Mouse (Mus musculus) gastrocnemius, postnatal 25 days (tissue): ENCODE measurements around the gene Pqbp1. TPM values are rescaled to one million over a fixed set of nuclear protein-coding genes. Genes with fewer than 3 reads are reported as not detected.
"Not testable (repeated sequence)": the region's sequence is repeated elsewhere in the genome, so short reads cannot be mapped to it uniquely, and the experiment has no call there.

Experiments used
- DNase-seq: peaks from one replicate; pipeline ENCODE4 v3.0.0; 2022
- long read RNA-seq, 2 experiments: library from polyadenylated mRNA; stranded (forward); transcript quantifications; one replicate each; pipeline ENCODE4 v2.0.0; 2021
- total RNA-seq, 2 experiments: library from RNA; stranded (reverse); gene quantifications; 1 replicate in 1 of 2; 2 replicates in 1 of 2; pipeline ENCODE4 v1.2.3; 2021

The Pqbp1 gene
- 10 to 100 TPM; 19.5 to 23.1 TPM for total RNA-seq
- long read RNA-seq, experiment 1, partial matches to known transcripts: 0 of 8 reads
- long read RNA-seq, experiment 1, other reads (novel, unspliced or antisense): 2 of 8 reads
- long read RNA-seq, experiment 2, partial matches to known transcripts: 0 of 10 reads
- long read RNA-seq, experiment 2, other reads (novel, unspliced or antisense): 1 of 10 reads

DNA sequence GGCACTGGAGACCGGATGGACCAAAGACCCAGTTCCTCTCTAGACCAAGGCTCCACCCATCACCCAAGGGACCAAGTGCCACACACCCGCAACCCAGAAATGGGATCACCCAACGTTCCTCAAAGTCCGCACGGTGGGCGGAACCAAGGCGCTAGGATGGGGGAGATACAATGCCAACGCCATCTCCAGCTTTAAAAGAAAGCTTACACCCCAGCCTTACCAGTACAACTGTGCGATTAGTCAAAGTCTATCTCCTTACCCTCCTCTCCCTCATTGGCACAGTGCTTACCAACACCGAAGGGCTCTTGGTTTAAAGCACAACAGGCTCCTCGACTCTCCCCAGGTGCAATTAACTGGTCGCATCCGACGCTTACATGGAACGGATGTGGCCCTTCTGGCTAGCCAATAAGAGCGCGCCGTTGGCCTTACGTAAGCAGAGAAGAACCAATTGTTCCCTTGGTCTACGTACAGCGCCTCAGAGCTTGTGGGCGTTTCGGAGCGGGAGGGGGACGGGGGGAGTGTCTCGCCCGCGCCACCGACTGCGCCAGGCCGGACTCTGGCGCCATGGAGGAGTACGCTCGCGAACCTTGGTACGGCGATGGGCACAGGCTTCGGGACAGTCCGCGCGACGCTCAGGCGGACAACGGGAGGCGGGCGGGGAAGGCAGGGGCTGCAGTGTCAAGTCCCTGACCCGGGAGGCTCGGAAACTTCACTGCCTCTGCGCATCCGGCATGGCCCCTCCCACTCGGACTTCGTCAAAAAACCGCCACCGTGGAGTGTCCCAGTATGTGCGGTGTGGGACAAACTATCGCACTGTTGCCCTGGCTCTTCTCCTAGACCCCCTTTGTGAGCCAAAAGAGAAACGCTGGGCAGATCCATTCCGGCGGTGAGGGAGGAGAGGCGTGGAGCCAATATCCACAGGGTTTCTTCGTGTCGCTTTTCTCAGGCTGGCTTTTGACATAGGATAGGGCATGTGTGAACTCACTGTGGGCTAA lies at the start of gene Pqbp1, which contains the start of gene Timm17b:
TSS of gene Pqbp1 (minus strand) at position 390 of the 995 bp plus-strand sequence.
TSS of gene Timm17b (plus strand) at position 478 of the 995 bp plus-strand sequence.
- peak; percentile 89 for DNase-seq

DNA sequence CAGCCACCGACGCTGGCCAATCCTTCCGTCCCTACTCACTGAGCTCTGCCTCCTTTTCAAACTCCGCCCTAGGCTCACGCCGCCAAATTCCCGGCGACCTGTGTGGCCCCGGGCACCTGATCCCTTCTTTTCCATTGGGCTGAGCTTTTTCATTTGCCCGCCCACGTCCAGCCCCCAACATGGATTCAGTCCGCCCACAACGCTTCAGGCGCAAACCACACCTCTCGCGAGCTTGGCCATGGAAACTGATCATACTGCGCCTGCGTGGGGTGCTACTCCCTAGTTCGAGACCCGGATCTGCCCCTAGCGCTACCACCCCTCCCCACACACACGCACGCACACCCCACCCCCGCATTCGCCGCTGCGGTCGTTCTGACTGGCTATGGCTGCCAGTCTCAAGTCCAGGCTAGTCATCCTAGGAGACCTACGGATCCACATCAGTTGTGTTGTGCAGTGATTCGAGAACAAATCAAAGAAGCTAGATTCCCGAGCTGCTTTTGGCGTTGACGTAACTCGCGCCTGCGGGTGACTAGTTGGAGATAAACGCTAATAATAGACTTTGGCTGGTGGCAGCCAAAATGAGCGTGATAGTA lies 48.9 kb upstream of the Pqbp1 start:
- peak; percentile 94 for DNase-seq

GRCm38 (mm10) chrX:7947108-7947899 lies 48.2 kb upstream of the Pqbp1 start, which contains the start of gene Hdac6:
Hdac6 (minus strand) TSS chrX:7947889.
- no peak for DNase-seq

DNA sequence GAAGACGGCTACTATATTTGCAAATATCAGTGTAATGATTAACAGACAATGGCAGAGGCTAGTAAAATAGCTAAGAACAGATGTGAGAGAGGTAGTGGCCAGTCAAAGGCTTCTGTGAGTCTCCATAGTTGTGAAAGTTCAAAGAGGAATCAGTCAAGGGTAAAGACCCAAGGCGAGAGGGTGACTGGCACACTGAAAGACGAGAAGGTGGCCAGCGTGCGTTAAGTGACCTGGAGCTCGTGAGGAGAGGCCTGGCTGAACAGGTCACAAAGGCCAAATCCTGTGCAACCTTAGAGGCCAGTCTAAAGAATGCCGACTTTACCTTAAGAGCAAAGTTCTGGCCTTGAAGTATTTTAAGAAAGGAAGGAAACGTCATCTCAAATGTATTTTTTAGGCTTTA lies 46.5 kb upstream of the Pqbp1 start:
- DNase-seq: no peak

DNA sequence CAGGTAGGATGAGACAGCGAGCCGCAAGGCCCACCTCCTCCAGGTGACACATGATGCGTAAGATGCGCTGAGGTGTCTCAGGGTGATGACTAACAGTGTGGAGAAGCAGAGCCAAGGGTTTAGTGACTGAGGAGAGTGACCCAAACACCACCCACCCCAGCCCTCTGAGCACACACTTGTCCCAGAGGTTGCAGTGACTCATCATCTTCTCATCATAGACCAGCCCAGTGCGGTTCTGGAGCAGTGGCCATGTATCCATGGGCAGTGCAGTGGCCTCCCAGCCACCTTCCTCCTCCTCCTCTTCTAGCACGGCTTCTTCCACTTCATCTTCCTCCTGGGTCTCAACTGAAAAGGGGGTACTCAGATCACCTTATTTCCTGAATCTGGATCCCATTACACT lies 38.6 kb upstream of the Pqbp1 start:
- DNase-seq: no peak

GRCm38 (mm10) chrX:7936874-7937273 lies 37.8 kb upstream of the Pqbp1 start:
- DNase-seq: no peak

- DNase-seq: no peak
These were observed 29.3 kb upstream of the Pqbp1 start, which contains the start of gene Eras for GRCm38 (mm10) chrX:7928270-7928790. Eras (minus strand) TSS chrX:7928607.

GRCm38 (mm10) chrX:7927116-7927515 lies 28.0 kb upstream of the Pqbp1 start:
- no peak for DNase-seq

DNA sequence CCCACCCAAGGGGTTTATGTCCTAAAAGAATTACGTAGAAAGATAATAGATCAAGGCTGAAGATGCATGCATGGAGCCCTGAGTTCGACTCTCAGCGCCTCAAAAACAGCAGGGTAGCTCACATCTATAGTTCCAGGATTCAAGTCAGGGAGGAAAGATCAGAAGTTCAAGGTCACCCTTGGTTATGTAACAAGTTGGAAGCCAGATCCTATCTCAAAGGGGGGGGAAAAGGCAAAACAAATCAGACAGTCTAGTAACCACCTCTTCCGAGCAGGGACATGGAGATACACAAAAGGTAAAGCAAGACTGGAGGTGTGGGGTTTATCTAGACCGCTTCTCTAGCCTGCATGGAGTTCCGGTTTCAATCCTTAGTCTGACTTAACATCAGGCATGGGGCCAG lies 27.2 kb upstream of the Pqbp1 start:
- DNase-seq: no peak

DNA sequence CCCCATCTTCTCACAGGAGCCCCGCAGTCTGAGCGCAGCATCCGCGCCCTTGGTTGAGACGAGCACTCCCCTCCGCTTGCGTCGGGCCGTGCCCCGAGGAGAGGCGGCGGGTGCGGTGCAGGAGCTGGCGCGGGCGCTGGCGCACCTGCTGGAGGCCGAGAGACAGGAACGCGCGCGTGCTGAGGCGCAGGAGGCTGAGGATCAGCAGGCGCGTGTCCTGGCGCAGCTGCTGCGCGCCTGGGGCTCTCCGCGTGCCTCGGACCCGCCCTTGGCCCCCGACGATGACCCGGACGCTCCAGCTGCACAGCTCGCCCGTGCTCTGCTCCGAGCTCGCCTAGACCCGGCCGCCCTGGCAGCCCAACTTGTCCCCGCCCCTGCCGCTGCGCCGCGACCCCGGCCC lies 23.0 kb upstream of the Pqbp1 start:
- no peak for DNase-seq

- DNase-seq: no peak
These were observed 20.7 kb upstream of the Pqbp1 start, which contains the start of gene Pcsk1n for GRCm38 (mm10) chrX:7919601-7920383. Pcsk1n (plus strand) TSS chrX:7919822.

DNA sequence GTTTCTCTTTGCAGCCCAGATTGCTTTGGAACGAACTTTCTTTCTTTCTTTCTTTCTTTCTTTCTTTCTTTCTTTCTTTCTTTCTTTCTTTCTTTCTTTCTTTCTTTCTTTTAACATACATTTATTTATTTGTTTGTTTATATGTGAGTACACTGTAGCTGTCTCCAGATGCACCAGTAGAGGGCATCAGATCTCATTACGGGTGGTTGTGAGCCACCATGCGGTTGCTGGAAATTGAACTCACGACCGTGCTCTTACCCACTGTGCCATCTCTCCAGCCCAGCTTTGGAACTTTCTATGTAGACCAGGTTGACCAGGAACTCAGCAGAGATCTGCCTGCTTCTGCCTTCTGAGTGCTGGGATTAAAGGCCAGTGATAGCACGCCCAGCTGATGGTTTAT lies 18.9 kb upstream of the Pqbp1 start:
- not testable (repeated sequence) for DNase-seq

- not testable (repeated sequence) for DNase-seq
These were observed 16.6 kb upstream of the Pqbp1 start for GRCm38 (mm10) chrX:7915669-7916068.

- no peak for DNase-seq
These were observed 11.4 kb upstream of the Pqbp1 start for GRCm38 (mm10) chrX:7910473-7910872.

GRCm38 (mm10) chrX:7909242-7909641 lies 10.2 kb upstream of the Pqbp1 start, which contains the start of gene Gm10490:
Gm10490 (plus strand) TSS chrX:7909542.
- DNase-seq: not testable (repeated sequence)

DNA sequence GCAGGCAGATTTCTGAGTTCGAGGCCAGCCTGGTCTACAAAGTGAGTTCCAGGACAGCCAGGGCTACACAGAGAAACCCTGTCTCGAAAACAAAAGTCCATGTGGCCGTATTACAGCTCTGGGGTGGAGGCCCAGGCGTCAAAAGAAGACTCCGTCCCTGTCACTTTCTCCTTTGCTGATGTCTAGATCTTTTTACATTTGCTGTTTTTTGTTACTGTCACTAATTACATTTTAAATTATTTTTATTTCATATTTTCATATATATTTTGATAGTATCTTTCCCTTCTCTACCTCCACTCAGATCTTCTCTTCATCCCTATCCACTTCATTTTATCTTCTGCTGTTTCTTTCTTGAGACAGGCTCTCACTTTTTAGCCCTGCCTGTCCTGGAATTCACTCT lies 8.7 kb upstream of the Pqbp1 start, which contains the start of gene Gm10491:
TSS of gene Gm10491 (minus strand) at position 101 of the 400 bp plus-strand sequence.
- no peak for DNase-seq

DNA sequence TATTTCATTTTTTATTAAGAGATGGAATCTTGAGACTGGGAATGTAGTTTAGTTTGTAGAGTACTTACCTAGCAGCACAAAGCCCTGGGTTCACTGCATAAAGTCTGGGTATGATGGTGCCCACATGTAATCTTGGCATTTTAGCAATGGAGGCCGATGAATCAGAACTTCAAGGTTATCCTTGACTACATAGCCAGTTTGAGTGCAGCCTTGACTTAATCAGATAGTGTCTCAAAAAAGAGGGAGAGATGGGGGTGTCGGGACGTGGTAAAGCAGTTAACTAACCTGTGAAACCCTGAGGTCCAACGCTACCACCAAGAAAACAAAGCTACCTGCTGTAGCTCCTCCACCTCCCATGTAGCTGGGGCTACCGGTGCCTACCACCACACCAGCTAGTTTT lies 5.4 kb upstream of the Pqbp1 start:
- no peak for DNase-seq

DNA sequence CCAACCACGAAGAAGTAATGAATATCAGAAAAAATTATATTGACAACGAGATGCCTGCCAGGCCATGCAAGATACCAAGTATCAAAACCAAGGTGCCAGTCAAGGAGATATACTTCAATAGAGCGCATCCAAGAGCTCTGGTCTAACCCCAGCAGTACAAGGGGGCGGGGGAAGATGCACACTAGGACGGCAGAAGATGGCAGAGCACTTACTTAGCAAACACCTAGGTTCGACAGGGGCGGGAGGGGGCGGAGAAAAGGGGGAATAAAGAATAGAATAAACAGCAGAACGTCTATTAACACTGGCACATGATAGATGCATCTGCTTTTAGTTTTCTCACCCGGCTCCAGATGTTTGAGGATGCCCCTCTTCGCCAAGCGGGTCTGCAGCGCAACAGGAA lies 858 bp downstream of the Pqbp1 start:
- DNase-seq: no peak

DNA sequence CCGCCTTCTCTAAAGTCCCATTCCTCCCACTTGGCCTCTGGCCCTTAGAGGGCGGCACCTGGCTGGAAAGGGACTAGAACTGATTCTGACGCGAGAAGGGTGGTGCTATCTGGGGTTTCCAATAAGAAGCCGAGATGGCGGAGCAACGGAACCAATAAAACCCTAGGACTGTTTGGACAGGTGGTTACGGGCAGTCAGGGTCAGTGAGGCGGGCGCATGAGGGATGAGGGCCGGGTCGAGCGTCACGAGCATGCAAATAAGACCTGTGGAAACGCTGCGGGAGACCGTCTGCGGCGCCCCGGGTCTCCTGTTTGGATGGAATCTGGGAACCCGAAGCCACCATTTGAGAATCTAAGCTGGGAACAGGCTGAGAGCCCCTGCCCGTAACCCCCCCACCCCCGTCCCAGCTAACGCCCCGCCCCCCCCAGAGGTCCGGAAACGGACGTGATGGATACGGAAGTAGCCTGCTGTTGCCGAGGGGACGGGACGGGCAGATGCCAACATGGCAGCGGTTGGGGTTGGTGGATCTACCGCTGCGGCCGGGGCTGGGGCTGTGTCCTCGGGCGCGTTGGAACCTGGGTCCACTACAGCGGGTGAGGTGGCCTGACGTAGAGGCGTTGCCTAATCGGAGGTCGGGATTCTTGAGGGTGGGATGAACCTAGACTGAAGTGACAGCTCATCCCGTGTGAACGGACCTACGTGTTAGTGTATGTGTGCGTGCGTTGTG lies 15.1 kb downstream of the Pqbp1 start, which contains the start of gene Slc35a2:
TSS of gene Slc35a2 (plus strand) at position 188 of the 727 bp plus-strand sequence.
- peak; percentile 85 for DNase-seq

DNA sequence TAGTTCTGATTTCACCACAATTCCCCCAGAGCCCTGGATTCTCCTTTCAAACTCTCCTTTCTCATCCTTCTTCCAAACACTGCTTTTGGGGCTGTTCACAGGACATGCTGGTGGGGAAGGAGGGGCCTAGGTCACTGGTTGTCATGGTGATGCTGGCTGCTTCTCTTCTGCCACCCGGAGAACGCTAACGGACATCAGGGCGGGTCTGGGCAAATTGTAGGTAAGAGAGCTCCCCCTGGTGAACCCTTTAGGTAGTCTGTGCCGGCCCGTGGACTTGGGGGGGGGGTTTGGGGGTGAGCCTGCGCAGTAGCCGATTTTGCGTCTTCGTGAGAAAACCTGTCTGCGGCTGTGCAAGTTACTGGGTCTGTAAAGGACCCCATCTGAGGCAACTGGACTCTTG lies 19.2 kb downstream of the Pqbp1 start:
- peak; percentile 59 for DNase-seq
